Mouse (Mus musculus) cerebral cortex, adult 2 months (tissue): ENCODE results near the gene Gm7879.

Experiments
- WGBS: fragments of 180-500 bp; shearing (Covaris S2); methylation state at CpG from one replicate; pipeline ENCODE4 v1.1.7; 2018; 5-methylcytosine and 5-hydroxymethylcytosine counted together

Gm7879 gene

DNA sequence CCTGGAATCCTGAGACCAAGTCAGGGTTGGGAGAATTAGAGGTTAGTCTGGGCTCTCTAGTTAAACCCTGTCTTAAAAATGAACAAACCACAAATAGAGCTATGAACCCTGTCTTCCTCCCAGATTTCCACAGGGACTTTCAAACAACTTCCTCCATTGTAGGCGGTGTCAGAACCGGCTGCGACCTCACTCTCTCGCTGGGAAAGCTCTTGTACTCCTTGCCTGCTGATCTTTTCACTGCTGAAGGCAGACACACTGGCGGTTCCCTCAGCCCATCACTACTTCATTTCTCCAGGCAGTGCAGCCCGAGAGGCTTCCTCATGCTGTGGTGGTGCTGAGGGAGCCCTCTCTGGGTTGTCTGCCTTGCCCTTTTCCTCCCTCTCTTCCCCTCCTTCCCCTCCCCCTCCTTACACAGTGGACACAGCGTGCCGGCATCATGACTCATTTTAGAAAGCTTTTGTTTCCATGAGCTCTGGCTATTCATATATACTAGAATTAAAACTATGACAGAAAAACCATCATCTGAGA lies 35.9 kb downstream of the Gm7879 start:
- WGBS, result 13% methylated on average over 8 of the region's 8 CpGs

- 58% methylated on average over 1 of the region's 1 CpGs for WGBS
Measured at GRCm38 (mm10) chr5:43953241-43953640, 40.3 kb downstream of the Gm7879 start.

GRCm38 (mm10) chr5:43959884-43960440 lies 47.0 kb downstream of the Gm7879 start:
- WGBS, result 78% methylated on average over 3 of the region's 3 CpGs

GRCm38 (mm10) chr5:43961056-43961455 lies 48.1 kb downstream of the Gm7879 start:
- 95% methylated on average over 3 of the region's 3 CpGs for WGBS
